Mouse (Mus musculus) bone marrow macrophage, adult 2 months (primary cell): ENCODE results near the gene Gm42906.

Experiments used
- CTCF ChIP-seq: IDR thresholded peaks from 2 replicates; pipeline ENCODE4 v1.5.1; 2012; ENCODE audit warnings: low read depth, mild to moderate bottlenecking, low read length, moderate library complexity
- POLR2A ChIP-seq: IDR thresholded peaks from 2 replicates; pipeline ENCODE4 v1.6.1; 2012; ENCODE audit warnings: mild to moderate bottlenecking, low read depth, low read length, borderline replicate concordance

GRCm38 (mm10) chr5:151096012-151096411 is 332.0 kb downstream of the Gm42906 start:
- TF ChIP-seq CTCF (no peak), POLR2A (no peak)
